Mouse (Mus musculus) cerebellum, adult 11 months (tissue): Measurements from ENCODE around the gene Mpzl2.

ENCODE experiments used
- DNase-seq: peaks from one replicate; pipeline ENCODE4 v3.0.0; 2022

Gene Mpzl2

GRCm38 (mm10) chr9:45039499-45039898, at the start of gene Mpzl2:
Gene Mpzl2, plus strand, starts transcription at chr9:45039799.
- no peak for DNase-seq

GRCm38 (mm10) chr9:44991821-44992220, 47.8 kb upstream of the Mpzl2 start:
- no peak for DNase-seq

- DNase-seq = peak; percentile 37
Measured at GRCm38 (mm10) chr9:44992271-44992670, 47.3 kb upstream of the Mpzl2 start.

- DNase-seq = no peak
Measured at GRCm38 (mm10) chr9:44993268-44993667, 46.3 kb upstream of the Mpzl2 start.

GRCm38 (mm10) chr9:44994962-44995361, 44.6 kb upstream of the Mpzl2 start:
- no peak for DNase-seq

GRCm38 (mm10) chr9:44996590-44996989, 43.0 kb upstream of the Mpzl2 start:
- no peak for DNase-seq

- DNase-seq = no peak
Measured at GRCm38 (mm10) chr9:44998138-44998537, 41.5 kb upstream of the Mpzl2 start.

GRCm38 (mm10) chr9:44999171-44999570, 40.4 kb upstream of the Mpzl2 start:
- peak; percentile 43 for DNase-seq

- no peak for DNase-seq
Measured at GRCm38 (mm10) chr9:44999776-45000175, 39.8 kb upstream of the Mpzl2 start.

- no peak for DNase-seq
Measured at GRCm38 (mm10) chr9:45000249-45000648, 39.4 kb upstream of the Mpzl2 start.

GRCm38 (mm10) chr9:45007404-45007803, 32.2 kb upstream of the Mpzl2 start:
- no peak for DNase-seq

- DNase-seq = no peak
Measured at GRCm38 (mm10) chr9:45008342-45008741, 31.3 kb upstream of the Mpzl2 start.

GRCm38 (mm10) chr9:45009180-45010078, 30.2 kb upstream of the Mpzl2 start, which contains the start of gene Cd3e:
Gene Cd3e, minus strand, starts transcription at chr9:45009627.
- DNase-seq = no peak

GRCm38 (mm10) chr9:45010461-45010860, 29.1 kb upstream of the Mpzl2 start:
- no peak for DNase-seq

- DNase-seq = no peak
Measured at GRCm38 (mm10) chr9:45011291-45011690, 28.3 kb upstream of the Mpzl2 start.

- DNase-seq = no peak
Measured at GRCm38 (mm10) chr9:45014879-45015278, 24.7 kb upstream of the Mpzl2 start.

- DNase-seq = no peak
Measured at GRCm38 (mm10) chr9:45015841-45016240, 23.8 kb upstream of the Mpzl2 start.

- no peak for DNase-seq
Measured at GRCm38 (mm10) chr9:45018031-45018430, 21.6 kb upstream of the Mpzl2 start.

GRCm38 (mm10) chr9:45022800-45023199, 16.8 kb upstream of the Mpzl2 start:
- peak; percentile 62 for DNase-seq

GRCm38 (mm10) chr9:45023638-45024037, 16.0 kb upstream of the Mpzl2 start:
- DNase-seq = no peak

GRCm38 (mm10) chr9:45024187-45024586, 15.4 kb upstream of the Mpzl2 start:
- no peak for DNase-seq

GRCm38 (mm10) chr9:45027376-45027775, 12.2 kb upstream of the Mpzl2 start:
- no peak for DNase-seq

GRCm38 (mm10) chr9:45030341-45030740, 9.3 kb upstream of the Mpzl2 start:
- no peak for DNase-seq

- DNase-seq = no peak
Measured at GRCm38 (mm10) chr9:45032261-45032660, 7.3 kb upstream of the Mpzl2 start.

- DNase-seq = no peak
Measured at GRCm38 (mm10) chr9:45034526-45034925, 5.1 kb upstream of the Mpzl2 start.
